Mouse (Mus musculus) MN1 (cell line): ENCODE measurements around the gene Best2.
A peak's percentile ranks its signal among the peaks of the same experiment; 100 is the strongest.

Experiments
- DNase-seq: peaks from one replicate; pipeline ENCODE4 v3.0.0-alpha.2; 2016; ENCODE audit warnings: low spot score

Best2 gene

DNA sequence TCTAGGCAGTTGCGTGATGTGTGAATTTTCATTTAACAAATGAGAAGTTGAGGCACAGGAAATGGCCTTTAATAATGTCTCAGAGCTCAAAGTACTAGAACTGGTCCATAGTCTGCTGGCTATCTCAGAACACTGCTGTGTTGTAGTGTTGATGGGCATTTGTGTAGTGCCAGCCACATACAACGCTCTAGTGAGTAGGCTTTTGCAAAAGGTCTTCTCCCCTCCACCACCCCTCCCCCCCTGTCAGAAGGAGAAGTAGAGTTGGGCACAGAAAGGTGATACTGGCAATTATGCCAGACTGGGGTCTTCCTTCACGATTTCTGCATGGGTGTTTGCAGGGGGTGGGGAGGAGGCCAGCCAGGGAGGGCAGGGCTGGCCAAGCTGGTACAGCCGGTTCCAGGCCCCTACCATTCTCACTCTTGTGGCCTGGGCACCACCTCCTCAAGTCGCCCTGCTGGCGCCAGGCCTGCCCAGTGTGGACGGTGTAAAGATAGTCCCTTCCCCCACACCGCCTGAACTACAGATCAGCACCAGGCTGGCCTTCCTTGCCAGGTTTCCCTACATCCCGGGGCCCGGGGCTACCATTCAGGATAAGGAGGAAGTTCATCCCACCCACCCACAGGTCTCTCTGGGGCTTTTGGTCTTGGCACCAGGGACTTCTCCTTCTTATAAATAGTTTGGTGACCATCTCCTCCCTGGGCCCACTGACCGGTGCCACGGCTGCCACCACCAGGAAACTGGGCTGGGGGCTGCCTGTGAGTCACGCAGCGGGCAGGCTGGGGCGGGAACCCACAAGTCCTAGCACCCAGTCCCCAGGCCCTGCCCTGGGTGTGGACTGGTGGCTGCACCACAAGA, 32.5 kb downstream of the Best2 start:
- DNase-seq: peak; percentile 64

DNA sequence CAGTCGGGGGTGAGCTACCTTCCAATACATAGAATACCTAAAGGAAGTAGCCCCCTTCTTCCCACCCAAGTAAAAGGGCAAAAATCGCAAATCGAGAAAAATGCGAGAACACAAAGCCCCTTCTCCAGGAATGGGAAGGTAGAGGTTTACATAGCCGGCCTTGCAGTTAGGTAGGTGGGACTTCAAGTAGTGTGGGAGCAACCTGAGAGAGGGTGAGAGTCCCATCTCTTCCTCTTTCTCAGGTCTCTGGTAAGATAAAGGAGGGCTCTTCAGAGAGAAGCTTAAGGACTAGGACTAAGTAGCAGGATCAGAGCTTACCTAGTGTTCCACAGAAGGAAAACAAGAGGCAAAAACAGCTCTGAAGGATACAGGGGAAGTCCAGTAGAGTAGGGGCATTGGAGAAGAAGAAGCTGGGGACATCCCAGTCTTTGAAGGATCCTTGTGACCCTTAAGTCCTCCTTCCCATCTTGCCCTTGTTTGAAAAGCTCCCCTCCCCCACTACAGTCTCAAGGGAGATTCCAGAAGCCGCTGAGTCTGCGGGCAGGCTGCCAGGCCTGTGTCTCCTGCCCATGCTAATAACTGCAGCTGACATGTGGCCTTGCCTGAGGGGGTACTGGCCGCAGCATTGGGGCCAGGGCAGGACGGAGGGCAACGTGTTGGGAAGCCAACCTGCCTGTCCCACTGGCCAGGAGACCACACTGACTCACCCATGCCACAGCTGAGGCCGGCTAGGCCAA, 33.5 kb downstream of the Best2 start:
- DNase-seq: peak; percentile 95

DNA sequence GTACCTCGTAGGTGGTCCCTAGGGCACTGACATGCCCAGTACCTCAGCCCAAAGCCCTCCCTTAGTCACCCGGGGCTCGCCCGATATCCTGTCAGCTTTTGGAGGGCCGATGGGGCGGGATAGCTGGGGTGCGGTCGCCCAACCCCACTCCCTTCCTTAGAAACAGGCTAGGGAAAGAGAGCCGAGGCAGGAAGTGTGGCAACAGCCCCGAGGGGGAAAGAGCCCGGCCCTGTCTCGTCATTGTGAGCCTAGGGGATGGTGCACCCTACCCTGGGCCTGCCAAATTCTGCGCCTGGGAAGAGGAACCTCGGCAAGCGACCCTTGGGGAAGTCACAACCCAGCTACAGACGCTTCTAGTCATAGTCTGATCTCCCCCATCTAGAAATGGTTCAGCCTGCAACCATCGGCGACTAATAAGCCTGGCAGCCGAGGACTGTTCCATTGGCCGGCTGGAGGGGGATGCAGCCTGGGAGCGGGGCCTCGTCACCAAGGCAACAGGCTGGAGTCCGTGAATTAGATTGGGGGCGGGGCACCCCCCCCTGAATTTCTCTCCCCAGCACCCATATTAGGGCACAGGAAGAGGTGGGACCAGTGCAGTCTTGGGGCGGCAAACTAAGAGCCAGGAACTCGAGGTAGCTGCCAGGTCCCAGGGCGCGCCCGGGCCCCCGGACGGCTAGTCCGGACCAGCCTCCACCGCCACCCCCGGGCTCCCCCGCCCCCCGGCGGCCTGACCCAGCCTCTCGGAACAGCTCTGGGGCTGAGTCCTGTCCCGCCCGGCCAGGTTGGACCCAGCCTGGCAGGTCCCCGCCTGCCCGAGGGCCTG, 34.5 kb downstream of the Best2 start:
- peak; percentile 98 for DNase-seq

DNA sequence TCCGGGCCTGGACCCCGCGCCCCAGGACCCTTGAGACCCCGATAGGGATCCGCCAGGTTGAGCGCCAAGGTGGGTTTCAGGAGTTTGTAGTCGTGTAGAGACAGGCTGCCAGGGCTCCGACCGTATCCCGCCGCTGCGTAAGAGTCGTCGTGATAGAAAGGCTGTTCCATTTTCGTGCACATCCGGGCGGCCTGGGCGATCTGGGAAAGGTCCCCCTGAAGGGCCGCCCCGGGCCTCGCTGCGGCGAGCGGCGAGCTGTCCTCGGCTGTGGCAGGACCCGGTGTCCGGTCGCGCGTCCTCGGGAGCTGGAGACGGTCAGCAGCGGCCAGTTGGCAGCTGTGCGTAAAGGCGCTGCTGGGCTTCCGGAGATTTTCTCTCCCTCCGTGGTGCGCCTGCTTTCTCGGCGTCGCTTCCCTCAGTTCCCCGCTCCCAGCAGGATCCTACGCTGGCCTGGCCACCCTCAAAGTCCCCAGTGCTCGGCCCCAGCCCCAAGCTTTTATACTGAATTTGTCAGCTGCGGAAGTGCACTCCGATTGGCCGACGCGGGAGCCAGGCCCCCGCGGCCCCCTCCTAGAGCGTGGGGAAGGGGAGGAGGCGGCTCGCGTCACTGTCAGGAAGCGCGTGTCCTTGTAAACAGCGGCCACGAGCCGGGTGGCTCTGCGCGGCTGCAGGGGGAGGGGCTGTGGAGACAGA, 35.9 kb downstream of the Best2 start, which contains the start of gene Junb:
TSS of gene Junb (minus strand) at position 471 of the 693 bp plus-strand sequence.
- peak; percentile 98 for DNase-seq

DNA sequence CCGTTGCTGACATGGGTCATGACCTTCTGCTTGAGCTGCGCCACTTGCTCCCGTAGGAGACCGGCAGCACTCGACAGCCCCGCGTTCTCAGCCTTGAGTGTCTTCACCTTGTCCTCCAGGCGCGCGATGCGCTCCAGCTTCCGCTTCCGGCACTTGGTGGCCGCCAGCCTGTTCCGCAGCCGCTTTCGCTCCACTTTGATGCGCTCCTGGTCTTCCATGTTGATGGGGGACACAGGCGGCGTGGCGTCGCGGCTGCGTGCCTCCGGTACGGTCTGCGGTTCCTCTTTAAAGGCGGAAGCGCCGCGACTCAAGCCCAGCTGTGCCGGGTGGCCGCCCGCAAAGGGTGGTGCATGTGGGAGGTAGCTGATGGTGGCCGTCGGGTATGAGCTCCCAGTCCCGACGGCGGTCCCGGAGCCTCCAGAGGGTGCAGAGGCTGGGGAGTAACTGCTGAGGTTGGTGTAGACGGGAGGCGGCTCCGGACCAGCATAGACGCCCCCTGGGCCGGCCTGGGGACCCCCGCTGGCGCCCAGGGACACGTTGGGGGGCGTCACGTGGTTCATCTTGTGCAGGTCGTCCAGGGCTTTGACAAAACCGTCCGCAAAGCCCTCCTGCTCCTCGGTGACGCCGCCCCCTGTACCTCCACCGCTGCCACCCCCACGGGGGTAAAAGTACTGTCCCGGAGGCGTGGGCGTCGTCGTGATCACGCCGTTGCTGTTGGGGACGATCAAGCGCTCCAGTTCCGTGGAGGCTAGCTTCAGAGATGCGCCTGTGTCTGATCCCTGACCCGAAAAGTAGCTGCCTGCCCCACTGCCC, 36.7 kb downstream of the Best2 start:
- peak; percentile 83 for DNase-seq

DNA sequence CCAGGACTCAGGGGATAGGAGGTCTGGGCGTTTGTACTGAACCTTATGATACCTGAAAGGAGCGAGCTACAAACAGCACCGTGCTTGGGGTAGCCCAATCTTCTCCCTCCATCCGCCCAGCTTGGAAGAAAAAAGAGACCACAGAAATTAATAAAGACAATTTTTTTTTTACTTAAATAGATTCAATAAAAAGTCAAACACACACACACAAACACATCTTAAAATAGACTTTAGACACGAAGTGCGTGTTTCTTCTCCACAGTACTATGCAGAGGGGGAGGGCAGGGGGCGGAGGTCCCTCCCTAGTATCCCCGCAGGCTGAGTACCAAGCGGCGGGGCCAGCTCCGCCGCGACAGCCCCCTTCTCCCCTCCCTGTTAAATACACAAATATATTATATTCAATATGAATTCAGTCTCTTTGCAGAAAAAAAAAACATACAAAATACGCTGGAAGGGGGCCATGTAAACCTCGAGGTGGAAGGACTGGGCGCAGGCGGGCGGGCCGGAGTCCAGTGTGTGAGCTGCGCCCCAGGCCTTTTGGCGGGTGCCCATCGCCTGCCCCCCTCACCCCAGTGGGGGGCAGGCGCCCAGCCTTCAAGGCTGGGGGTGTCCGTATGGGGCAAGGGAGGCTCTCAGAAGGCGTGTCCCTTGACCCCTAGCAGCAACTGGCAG, 37.4 kb downstream of the Best2 start:
- DNase-seq: no peak

DNA sequence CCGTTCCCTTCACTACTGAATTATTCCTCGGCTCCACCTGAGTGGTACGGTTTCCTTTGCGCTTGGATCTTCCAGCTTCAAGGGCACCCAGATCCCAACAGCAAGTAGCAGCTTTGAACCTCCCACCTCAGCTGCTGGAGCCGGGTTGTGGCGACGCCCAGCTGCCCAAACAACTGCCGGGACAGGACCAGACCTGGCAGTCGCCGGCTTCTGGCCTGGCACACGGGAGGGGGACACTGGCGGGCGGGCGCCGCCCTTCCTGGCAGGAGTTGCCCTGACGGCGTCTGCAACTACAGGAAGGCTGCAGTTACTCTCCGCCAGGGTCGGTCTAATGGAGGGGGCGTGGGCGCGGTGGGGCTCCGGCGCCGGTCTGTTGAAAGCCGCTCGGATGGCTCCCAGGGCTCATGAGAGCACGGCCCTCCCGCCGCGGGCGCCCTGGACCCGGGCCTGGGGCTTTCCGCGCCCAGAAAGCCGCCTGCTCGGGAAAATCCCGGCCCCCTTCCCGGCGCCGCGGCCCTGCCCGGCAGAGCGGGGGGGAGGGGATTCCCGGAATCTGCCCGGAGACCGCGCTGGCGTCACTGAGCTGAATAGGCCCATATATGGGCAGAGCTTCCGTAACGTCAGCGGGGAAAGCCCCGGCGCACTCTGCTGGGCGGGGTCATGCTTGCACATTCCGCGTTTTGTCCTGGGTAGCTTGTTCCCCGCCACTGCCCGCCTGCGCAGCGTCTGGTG, 38.1 kb downstream of the Best2 start:
- peak; percentile 99 for DNase-seq

DNA sequence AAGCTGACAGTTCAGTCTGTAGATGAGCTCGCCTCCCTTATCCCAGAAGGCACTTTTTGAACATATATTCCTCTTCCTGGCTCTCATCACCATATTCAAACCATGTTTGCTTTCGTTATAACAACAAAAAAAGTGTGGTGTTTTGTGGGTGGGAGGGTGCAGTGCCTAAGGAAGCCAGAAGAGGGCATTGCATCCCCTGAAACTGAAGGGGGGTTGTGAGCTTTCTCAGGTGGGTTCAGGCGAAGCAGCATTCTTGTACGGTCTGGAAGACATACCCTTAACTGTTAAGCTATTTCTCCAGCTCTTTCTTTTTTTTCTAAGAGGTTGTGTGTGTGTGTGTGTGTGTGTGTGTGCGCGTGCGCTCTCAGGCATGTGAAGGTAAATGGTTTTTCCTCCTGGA, 38.9 kb downstream of the Best2 start:
- peak; percentile 75 for DNase-seq

DNA sequence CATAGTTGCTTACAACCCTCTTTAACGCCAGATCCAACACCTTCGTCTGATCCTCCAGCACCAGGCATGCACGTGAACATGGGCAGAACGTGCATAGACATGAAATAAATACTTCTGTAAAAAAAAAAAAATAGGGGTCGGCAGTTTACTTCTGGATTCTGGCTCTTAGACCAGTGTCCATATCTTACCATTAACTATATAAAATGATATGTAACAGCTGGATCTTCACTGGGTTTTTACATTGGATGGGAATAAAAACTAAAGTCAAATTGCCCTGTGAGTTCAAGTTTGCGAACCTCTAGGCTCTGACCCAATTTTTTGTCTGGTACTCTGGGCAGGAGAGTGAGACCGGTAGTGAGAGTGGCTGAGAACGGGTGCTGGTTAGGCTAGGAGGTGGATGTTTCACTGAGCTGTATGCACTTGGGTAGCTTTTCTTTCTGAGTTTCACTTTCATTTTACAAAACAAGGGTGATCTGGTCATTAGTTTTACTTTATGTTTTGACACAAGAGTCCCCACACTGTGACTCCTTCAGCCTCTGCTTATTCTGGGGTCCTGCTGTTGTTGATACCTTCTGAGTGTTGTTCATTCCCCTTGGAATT, 39.7 kb downstream of the Best2 start:
- no peak for DNase-seq

DNA sequence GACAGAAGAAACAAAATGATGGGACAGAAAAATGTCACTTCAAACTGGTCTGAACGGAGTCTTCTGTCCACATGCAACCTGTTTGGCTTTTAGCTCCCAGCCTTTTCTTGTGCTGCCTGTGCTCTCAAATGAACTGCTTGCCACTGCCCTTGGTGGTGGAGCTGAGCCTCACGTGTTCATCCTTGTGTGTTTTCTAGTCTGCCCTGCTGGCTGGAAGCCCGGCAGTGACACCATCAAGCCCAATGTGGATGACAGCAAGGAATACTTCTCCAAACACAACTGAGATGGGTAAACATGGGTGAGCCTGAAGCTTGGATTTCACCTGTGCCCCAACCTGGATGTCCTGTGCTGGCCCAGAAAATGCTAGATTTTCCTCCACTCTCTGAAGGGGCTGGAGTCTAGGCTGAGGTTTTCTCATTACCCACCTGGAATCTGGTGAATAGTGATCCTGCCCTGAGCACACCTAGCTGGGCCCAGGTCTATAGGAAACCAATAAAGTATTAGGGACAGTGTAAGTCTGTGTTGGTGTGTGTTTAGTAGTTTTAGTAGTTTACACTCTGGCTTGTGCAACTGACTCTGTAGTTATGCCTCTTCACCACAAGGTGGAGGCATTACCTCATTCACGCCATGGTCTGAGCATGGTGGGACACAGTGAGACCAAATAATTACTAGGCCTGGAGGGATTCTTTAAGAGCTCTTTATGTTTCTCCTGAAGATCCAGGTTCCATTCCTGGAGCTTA, 40.4 kb downstream of the Best2 start:
- DNase-seq: peak; percentile 88

DNA sequence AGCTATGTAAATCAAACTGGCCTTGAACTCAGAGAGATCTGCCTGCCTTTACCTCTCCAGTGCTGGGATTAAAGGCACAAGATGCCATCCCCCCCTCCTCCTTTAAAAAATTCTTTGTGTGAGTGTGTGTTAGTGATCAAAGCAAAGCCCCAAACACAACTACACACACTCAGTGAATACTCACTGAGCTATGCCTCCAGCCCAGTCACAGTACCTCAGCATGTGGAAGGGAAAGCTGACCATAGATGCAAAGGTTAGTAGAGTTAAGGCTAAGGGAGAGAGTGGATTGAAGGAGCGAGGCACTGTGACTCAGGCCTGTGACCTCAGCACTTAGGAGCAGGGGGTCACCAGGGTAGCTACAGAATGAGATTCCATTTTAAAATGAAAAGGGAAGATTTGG, 41.3 kb downstream of the Best2 start:
- peak; percentile 16 for DNase-seq

DNA sequence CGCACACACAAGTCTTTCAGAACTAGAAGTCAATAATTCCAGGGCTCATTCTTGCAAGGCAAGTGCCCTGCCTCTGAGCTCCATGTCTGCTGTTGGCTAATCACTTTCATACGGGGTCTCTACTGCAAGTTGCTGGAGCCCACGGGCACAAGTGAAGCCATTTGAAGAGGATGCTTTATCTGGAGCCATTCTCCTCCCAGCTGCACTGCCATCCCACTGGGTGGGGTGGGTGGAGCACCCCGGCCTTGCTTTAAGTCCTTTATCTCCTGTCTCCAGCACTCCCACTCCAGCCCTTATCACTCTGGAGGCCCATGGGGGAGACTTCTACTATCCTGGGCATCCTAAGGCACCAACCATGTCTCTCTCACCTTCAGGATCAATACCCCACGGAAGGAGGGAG, 43.4 kb downstream of the Best2 start:
- no peak for DNase-seq

DNA sequence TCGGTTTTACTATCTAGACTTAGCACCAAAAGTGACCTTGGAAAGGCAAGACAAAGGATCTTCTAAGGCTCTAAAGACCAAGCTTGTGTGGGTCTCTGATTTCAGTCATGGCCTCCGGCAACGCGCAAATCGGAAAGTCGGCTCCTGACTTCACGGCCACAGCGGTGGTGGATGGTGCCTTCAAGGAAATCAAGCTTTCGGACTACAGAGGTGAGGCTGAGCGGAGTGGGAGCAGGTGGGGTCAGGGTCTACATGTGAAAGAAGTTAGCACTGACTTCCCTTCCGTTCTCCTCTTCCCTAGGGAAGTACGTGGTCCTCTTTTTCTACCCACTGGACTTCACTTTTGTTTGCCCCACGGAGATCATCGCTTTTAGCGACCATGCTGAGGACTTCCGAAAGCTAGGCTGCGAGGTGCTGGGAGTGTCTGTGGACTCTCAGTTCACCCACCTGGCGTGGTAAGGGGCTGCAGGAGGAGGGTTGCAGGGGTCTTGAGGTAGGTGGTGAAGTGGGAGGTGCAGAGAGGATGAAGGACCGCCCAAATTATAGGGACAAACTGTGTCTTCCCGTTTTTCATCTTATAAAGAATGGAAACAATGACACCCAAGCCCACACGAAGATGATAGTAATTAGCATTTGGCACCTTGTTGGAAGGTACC, 44.1 kb downstream of the Best2 start:
- DNase-seq: peak; percentile 49

DNA sequence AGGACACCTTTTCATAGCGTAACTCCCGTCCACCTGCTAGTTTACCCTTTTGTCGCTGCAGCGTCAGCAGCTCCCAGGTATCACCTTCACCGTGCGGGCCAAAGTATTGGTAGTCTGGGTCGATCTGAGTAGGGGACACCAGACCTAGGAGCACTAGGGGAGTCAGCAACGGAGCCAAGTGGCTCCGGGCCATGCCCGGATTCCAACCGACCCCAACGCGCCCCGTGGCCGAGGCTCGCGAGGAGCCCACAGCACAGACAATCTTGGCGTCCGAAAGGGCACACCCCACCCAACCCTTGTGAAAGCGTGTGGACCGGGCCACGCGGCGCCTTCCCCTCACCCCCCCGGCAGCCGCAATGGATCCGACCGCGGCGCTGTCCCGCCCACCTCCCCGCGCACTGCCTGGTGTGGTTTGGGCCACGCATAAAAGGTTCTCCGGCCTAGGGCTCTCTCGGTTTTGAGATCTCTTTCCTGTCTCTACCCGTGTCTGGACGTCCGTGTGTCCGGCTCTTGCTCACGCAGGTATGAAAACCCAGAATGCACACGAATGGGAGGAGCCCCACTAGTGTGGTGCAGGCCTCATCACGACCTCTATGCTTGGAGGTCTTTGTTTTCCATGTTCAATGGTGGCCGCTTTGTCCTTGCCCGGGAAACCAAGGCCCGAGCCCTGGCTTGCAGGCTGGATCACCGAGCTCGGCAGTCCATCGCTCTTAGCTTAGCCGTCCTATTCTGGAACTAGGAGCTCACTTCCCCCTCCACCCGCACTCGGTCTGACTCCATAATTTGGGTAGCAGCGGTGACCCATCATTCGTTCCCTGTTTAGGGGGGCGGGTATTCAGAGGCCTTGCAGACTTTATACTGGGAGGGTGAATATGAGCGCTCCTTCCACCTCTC, 44.8 kb downstream of the Best2 start, which contains the start of the genes Gm49661, Prdx2 and Rnaseh2a:
TSS of gene Gm49661 (minus strand) at position 193 of the 894 bp plus-strand sequence.
TSS of gene Prdx2 (plus strand) at position 347 of the 894 bp plus-strand sequence.
TSS of gene Rnaseh2a (minus strand) at position 527 of the 894 bp plus-strand sequence.
- DNase-seq: peak; percentile 83

DNA sequence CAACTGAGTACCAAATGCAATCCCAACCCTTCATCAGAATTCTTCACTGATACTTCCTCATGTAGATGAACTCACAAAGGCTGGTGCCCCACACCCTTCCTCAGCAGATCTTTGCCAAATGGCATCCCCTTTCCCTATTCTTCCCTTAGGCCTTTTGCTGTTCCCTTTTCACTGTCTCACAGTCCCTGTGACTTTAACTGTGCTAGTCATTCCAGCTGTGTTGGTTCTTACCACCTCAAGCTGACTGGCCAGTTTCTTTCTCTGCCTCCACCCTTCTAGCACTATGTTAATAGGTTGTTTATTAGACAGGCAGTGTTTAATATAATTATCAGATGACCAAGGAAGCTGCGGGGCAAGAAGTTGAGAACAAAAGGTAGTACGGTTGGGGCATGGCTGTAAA, 45.7 kb downstream of the Best2 start:
- DNase-seq: peak; percentile 56

DNA sequence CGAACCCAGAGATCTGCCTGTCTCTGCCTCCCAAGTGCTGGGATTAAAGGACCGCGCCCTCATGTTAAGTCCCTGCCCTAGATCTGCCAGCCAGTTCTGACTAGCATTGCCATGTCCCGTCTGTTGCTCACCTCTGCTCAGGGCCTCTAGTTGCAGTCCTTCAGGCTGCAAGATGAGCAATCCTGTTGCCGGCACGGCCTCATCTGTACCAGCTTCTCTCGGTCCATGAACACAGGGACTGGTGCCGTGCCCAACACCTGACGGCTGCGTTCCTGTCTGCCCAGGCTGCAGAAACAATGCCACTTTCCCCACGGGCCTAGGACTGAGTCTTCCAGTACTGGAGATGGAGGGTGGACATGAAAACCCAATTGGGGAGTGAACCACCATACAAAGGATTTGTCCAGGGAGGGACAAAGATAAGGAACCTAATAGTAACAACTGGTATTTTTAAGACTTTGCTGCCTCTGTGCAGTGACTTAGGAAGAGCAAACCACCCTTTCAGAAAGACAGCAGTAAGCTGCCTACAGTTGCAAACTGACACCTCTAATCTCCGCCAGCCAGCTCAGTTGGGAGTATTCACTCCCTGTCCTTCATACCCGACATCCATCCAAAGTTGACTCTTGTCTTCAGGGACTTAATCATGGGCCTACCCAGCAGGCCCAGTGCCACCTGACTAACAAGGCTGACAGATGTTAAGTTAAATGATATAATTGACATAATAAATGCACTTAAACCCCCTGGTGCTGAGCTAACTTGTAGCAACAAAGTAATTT, 46.6 kb downstream of the Best2 start:
- DNase-seq: no peak
